Mouse (Mus musculus) myocyte (in vitro differentiated cells): ENCODE data around the gene Fam222b. TPM values are rescaled to one million over a fixed set of nuclear protein-coding genes. Genes with fewer than 3 reads are reported as not detected.
A peak's percentile ranks its signal among the peaks of the same experiment; 100 is the strongest.

ENCODE experiments used
- H3K27me3 ChIP-seq: one replicate; pipeline ENCODE4 v1.6.1; 2011; ENCODE audit not compliant: control insufficient read depth, insufficient read depth, insufficient read length
- H3K36me3 ChIP-seq: one replicate; pipeline ENCODE4 v1.6.1; 2011; ENCODE audit not compliant: control insufficient read depth, insufficient read depth
- H3K4me2 ChIP-seq: one replicate; pipeline ENCODE4 v1.6.1; 2011; ENCODE audit warnings: low read depth, control low read depth
- H3K4me3 ChIP-seq: one replicate; pipeline ENCODE4 v1.5.1; 2011; ENCODE audit warnings: mild to moderate bottlenecking, control low read depth, moderate library complexity
- H3K79me2 ChIP-seq: one replicate; pipeline ENCODE4 v1.6.1; 2011; ENCODE audit not compliant: control insufficient read depth, insufficient read depth
- H3ac ChIP-seq: one replicate; pipeline ENCODE4 v1.6.1; 2011; ENCODE audit not compliant: control insufficient read depth, insufficient read length
- CEBPB ChIP-seq: IDR thresholded peaks from 2 replicates; pipeline ENCODE4 v1.6.1; 2011; ENCODE audit warnings: mild to moderate bottlenecking, moderate library complexity; ENCODE audit not compliant: poor library complexity, insufficient read depth, severe bottlenecking
- E2F4 ChIP-seq: IDR thresholded peaks from one replicate; pipeline ENCODE4 v1.6.1; 2011; ENCODE audit warnings: mild to moderate bottlenecking, control low read depth, moderate library complexity; ENCODE audit not compliant: insufficient read depth
- MAX ChIP-seq: IDR thresholded peaks from one replicate; pipeline ENCODE4 v1.6.1; 2011; ENCODE audit warnings: low read depth, mild to moderate bottlenecking, control low read depth
- MYOD1 ChIP-seq, 3 experiments: IDR thresholded peaks; one replicate each; pipeline ENCODE4 v1.6.1; 2011; ENCODE audit warnings: control low read depth in 2 of 3, low read depth in 2 of 3, mild to moderate bottlenecking in 2 of 3, moderate library complexity in 1 of 3; ENCODE audit not compliant: insufficient read length in 2 of 3, control insufficient read depth in 1 of 3
- MYOG ChIP-seq, 3 experiments: IDR thresholded peaks; one replicate each; pipeline ENCODE4 v1.6.1; 2011; ENCODE audit warnings: control low read depth in 2 of 3, low read depth in 2 of 3, mild to moderate bottlenecking in 2 of 3; ENCODE audit not compliant: insufficient read length in 2 of 3, control insufficient read depth in 1 of 3, insufficient read depth in 1 of 3
- POLR2A ChIP-seq: IDR thresholded peaks from one replicate; pipeline ENCODE4 v1.6.1; 2011; ENCODE audit warnings: low read depth, mild to moderate bottlenecking, control low read depth, moderate library complexity; ENCODE audit not compliant: insufficient read length
- POLR2AphosphoS2 ChIP-seq: IDR thresholded peaks from one replicate; pipeline ENCODE4 v1.6.1; 2011; ENCODE audit warnings: low read depth, control low read depth; ENCODE audit not compliant: insufficient read length
- REST ChIP-seq: IDR thresholded peaks from one replicate; pipeline ENCODE4 v1.6.1; 2011; ENCODE audit warnings: mild to moderate bottlenecking, control low read depth, moderate library complexity; ENCODE audit not compliant: insufficient read depth, insufficient read length
- SRF ChIP-seq: IDR thresholded peaks from one replicate; pipeline ENCODE4 v1.6.1; 2011; ENCODE audit warnings: low read depth; ENCODE audit not compliant: control insufficient read depth, insufficient read length
- TCF12 ChIP-seq: IDR thresholded peaks from one replicate; pipeline ENCODE4 v1.6.1; 2011; ENCODE audit warnings: mild to moderate bottlenecking, control low read depth; ENCODE audit not compliant: poor library complexity, insufficient read depth, severe bottlenecking
- TCF3 ChIP-seq: IDR thresholded peaks from one replicate; pipeline ENCODE4 v1.6.1; 2011; ENCODE audit warnings: low read depth, control low read depth; ENCODE audit not compliant: insufficient read length
- USF1 ChIP-seq: IDR thresholded peaks from one replicate; pipeline ENCODE4 v1.6.1; 2011; ENCODE audit warnings: low read depth, mild to moderate bottlenecking, control low read depth, moderate library complexity
- polyA plus RNA-seq: library from polyadenylated mRNA; unstranded; fragments of >200 nt; fragmentation: generic; extraction: Trizol; gene quantifications from one replicate; pipeline ENCODE4 v1.2.1, GENCODE M21; 2012; ENCODE audit warnings: missing spikeins

Fam222b gene
- polyA plus RNA-seq, 1 experiment, result 16.1 TPM

- Histone ChIP-seq H3K36me3 (no peaks in the 10 kb centered on the region), H3ac (no peak overlapping the region), H3K79me2 (no peaks in the 10 kb centered on the region), H3K27me3 (no peaks in the 10 kb centered on the region), H3K4me2 (no peak overlapping the region), H3K4me3 (no peak overlapping the region)
- TF ChIP-seq USF1 (no peak), POLR2A (no peak), MAX (no peak), TCF12 (no peak), POLR2AphosphoS2 (no peak), CEBPB (no peak), E2F4 (no peak), SRF (no peak), MYOD1 (IDR thresholded peaks at IDR 0.05; ENCODE audit: control insufficient read depth in 1 of 3, insufficient read length in 2 of 3, low read depth in 2 of 3) (no peak)
Measured at GRCm38 (mm10) chr11:78171328-78171727, 76.9 kb downstream of the Fam222b start.

- Histone ChIP-seq H3K36me3 (no peaks in the 10 kb centered on the region), H3K4me3 (no peak overlapping the region), H3K4me2 (no peak overlapping the region), H3K27me3 (no peaks in the 10 kb centered on the region), H3K79me2 (no peaks in the 10 kb centered on the region), H3ac (no peak overlapping the region)
- no peak for TF ChIP-seq MYOD1 (IDR thresholded peaks at IDR 0.05; ENCODE audit: control insufficient read depth in 1 of 3, insufficient read length in 2 of 3, low read depth in 2 of 3)
Measured at GRCm38 (mm10) chr11:78172034-78172747, 77.7 kb downstream of the Fam222b start.

- no peak overlapping the region for H3K4me3 ChIP-seq
- H3ac ChIP-seq, result no peak overlapping the region
- no peak for TF ChIP-seq TCF12
- TF ChIP-seq REST, result no peak
- peak in 1 of 3 experiments; percentile 17 for TF ChIP-seq MYOG (IDR thresholded peaks at IDR 0.05; ENCODE audit: control insufficient read depth in 1 of 3, insufficient read depth in 1 of 3, insufficient read length in 2 of 3, low read depth in 2 of 3)
- H3K4me2 ChIP-seq, result no peak overlapping the region
- no peaks in the 10 kb centered on the region for H3K36me3 ChIP-seq
- H3K27me3 ChIP-seq, result no peaks in the 10 kb centered on the region
- no peaks in the 10 kb centered on the region for H3K79me2 ChIP-seq
Measured at GRCm38 (mm10) chr11:78172748-78173383, 78.4 kb downstream of the Fam222b start.

- H3ac ChIP-seq, result no peak overlapping the region
Measured at GRCm38 (mm10) chr11:78174506-78174905, 80.0 kb downstream of the Fam222b start.

GRCm38 (mm10) chr11:78175771-78176401, 81.4 kb downstream of the Fam222b start:
- no peaks in the 10 kb centered on the region for H3K27me3 ChIP-seq
- H3K4me2 ChIP-seq, result peak overlapping the region; percentile 99
- H3K4me3 ChIP-seq, result peak overlapping the region; percentile 62
- peaks cover 3% of the 10 kb centered on the region for H3K79me2 ChIP-seq
- H3ac ChIP-seq, result no peak overlapping the region
- H3K36me3 ChIP-seq, result peaks cover 15% of the 10 kb centered on the region
- TF ChIP-seq MYOG (IDR thresholded peaks at IDR 0.05; ENCODE audit: control insufficient read depth in 1 of 3, insufficient read depth in 1 of 3, insufficient read length in 2 of 3, low read depth in 2 of 3) (no peak), E2F4 (no peak), POLR2AphosphoS2 (peak; percentile 1), TCF3 (no peak), POLR2A (no peak)

More at GRCm38 (mm10) chr11:78174506-78174905, 80.0 kb downstream of the Fam222b start:
- no peak for TF ChIP-seq POLR2A
- TF ChIP-seq TCF12, result no peak
- no peak for TF ChIP-seq SRF
- no peak for TF ChIP-seq CEBPB
- TF ChIP-seq MYOG (IDR thresholded peaks at IDR 0.05; ENCODE audit: control insufficient read depth in 1 of 3, insufficient read depth in 1 of 3, insufficient read length in 2 of 3, low read depth in 2 of 3), result no peak
- TF ChIP-seq REST, result no peak
- TF ChIP-seq USF1, result no peak
- TF ChIP-seq MAX, result no peak
- Histone ChIP-seq H3K4me2 (no peak overlapping the region), H3K36me3 (peaks cover 1% of the 10 kb centered on the region), H3K27me3 (no peaks in the 10 kb centered on the region), H3K79me2 (no peaks in the 10 kb centered on the region), H3K4me3 (no peak overlapping the region)
